Mouse (Mus musculus): ENCODE data around the gene Gm42688. TPM values are rescaled to one million over a fixed set of nuclear protein-coding genes. Genes with fewer than 3 reads are reported as not detected.

Gene Gm42688
- total and polyA plus RNA-seq, 2 experiments, result 1.8 to 2.5 TPM

GRCm38 (mm10) chr6:83069488-83070246 lies 31.8 kb upstream of the Gm42688 start:
- Histone ChIP-seq H3K36me3 (ENCODE audit: control insufficient read depth, insufficient read depth, low read length) (no peaks in the 10 kb centered on the region), H3K27ac (replicated peaks; ENCODE audit: insufficient read depth, low read depth, low read length) (no peak overlapping the region), H3K27me3 (ENCODE audit: control insufficient read depth, insufficient read depth, low read length) (peaks cover 39% of the 10 kb centered on the region), H3K4me3 (ENCODE audit: insufficient read depth, low read depth, low read length) (no peak overlapping the region; the same call in 1 of the 2 replicates), H3K4me1 (ENCODE audit: control insufficient read depth, insufficient read depth, low read length) (0 out of 2 replicates have a peak, but pooled peaks cover 1% of the 10 kb centered on the region), H3K79me2 (ENCODE audit: control insufficient read depth, insufficient read depth, low read length) (no peaks in the 10 kb centered on the region), H3K9ac (ENCODE audit: low read depth, low read length) (no peak overlapping the region)
- DNase-seq (ENCODE audit: extremely low read depth, low read depth, low spot score), result no peak
- TF ChIP-seq CTCF (IDR thresholded peaks at IDR 0.05; ENCODE audit: low read depth, low read length), result no peak
- no peak for TF ChIP-seq POLR2A (IDR thresholded peaks at IDR 0.05; ENCODE audit: extremely low read depth, insufficient read depth, low read length)
- WGBS, result 3% methylated on average over 65 of the region's 69 CpGs

- WGBS, result 15% methylated on average over 7 of the region's 10 CpGs
- Histone ChIP-seq H3K4me1 (ENCODE audit: control insufficient read depth, insufficient read depth, low read length) (0 out of 2 replicates have a peak, but pooled peaks cover 1% of the 10 kb centered on the region), H3K4me3 (ENCODE audit: insufficient read depth, low read depth, low read length) (peak within 1 kb of the TSS; percentile 49; the same call in 1 of the 2 replicates), H3K36me3 (ENCODE audit: control insufficient read depth, insufficient read depth, low read length) (no peaks in the 10 kb centered on the region), H3K79me2 (ENCODE audit: control insufficient read depth, insufficient read depth, low read length) (no peaks in the 10 kb centered on the region), H3K9ac (ENCODE audit: low read depth, low read length) (no peak within 1 kb of the TSS), H3K27me3 (ENCODE audit: control insufficient read depth, insufficient read depth, low read length) (peaks cover 39% of the 10 kb centered on the region), H3K27ac (replicated peaks; ENCODE audit: insufficient read depth, low read depth, low read length) (no peak within 1 kb of the TSS)
- DNase-seq (ENCODE audit: extremely low read depth, low read depth, low spot score), result no peak
- no peak for TF ChIP-seq POLR2A (IDR thresholded peaks at IDR 0.05; ENCODE audit: extremely low read depth, insufficient read depth, low read length)
- no peak for TF ChIP-seq CTCF (IDR thresholded peaks at IDR 0.05; ENCODE audit: low read depth, low read length)
Measured at GRCm38 (mm10) chr6:83070247-83070310, 31.3 kb upstream of the Gm42688 start, which contains the start of gene Tlx2. Tlx2 (minus strand) TSS chr6:83070293.

GRCm38 (mm10) chr6:83070311-83071219 lies 30.9 kb upstream of the Gm42688 start:
- Histone ChIP-seq H3K27ac (replicated peaks; ENCODE audit: insufficient read depth, low read depth, low read length) (no peak overlapping the region), H3K27me3 (ENCODE audit: control insufficient read depth, insufficient read depth, low read length) (peaks cover 39% of the 10 kb centered on the region), H3K9ac (ENCODE audit: low read depth, low read length) (no peak overlapping the region), H3K4me3 (ENCODE audit: insufficient read depth, low read depth, low read length) (no peak overlapping the region), H3K79me2 (ENCODE audit: control insufficient read depth, insufficient read depth, low read length) (no peaks in the 10 kb centered on the region), H3K4me1 (ENCODE audit: control insufficient read depth, insufficient read depth, low read length) (0 out of 2 replicates have a peak, but pooled peaks cover 1% of the 10 kb centered on the region), H3K36me3 (ENCODE audit: control insufficient read depth, insufficient read depth, low read length) (no peaks in the 10 kb centered on the region)
- TF ChIP-seq POLR2A (IDR thresholded peaks at IDR 0.05; ENCODE audit: extremely low read depth, insufficient read depth, low read length) (no peak), CTCF (IDR thresholded peaks at IDR 0.05; ENCODE audit: low read depth, low read length) (no peak)
- DNase-seq (ENCODE audit: extremely low read depth, low read depth, low spot score), result no peak
- 5% methylated on average over 56 of the region's 58 CpGs for WGBS

GRCm38 (mm10) chr6:83071220-83071619 lies 30.2 kb upstream of the Gm42688 start:
- Histone ChIP-seq H3K36me3 (ENCODE audit: control insufficient read depth, insufficient read depth, low read length) (no peaks in the 10 kb centered on the region), H3K27me3 (ENCODE audit: control insufficient read depth, insufficient read depth, low read length) (peaks cover 39% of the 10 kb centered on the region), H3K27ac (replicated peaks; ENCODE audit: insufficient read depth, low read depth, low read length) (no peak overlapping the region), H3K4me1 (ENCODE audit: control insufficient read depth, insufficient read depth, low read length) (0 out of 2 replicates have a peak, but pooled peaks cover 1% of the 10 kb centered on the region), H3K9ac (ENCODE audit: low read depth, low read length) (no peak overlapping the region), H3K79me2 (ENCODE audit: control insufficient read depth, insufficient read depth, low read length) (no peaks in the 10 kb centered on the region), H3K4me3 (ENCODE audit: insufficient read depth, low read depth, low read length) (no peak overlapping the region)
- no peak for DNase-seq (ENCODE audit: extremely low read depth, low read depth, low spot score)
- WGBS, result 3% methylated on average over 23 of the region's 24 CpGs
- TF ChIP-seq POLR2A (IDR thresholded peaks at IDR 0.05; ENCODE audit: extremely low read depth, insufficient read depth, low read length), result no peak
- no peak for TF ChIP-seq CTCF (IDR thresholded peaks at IDR 0.05; ENCODE audit: low read depth, low read length)

GRCm38 (mm10) chr6:83074979-83075378 lies 26.4 kb upstream of the Gm42688 start:
- TF ChIP-seq POLR2A (IDR thresholded peaks at IDR 0.05; ENCODE audit: extremely low read depth, insufficient read depth, low read length), result no peak
- TF ChIP-seq CTCF (IDR thresholded peaks at IDR 0.05; ENCODE audit: low read depth, low read length), result no peak
- H3K9ac ChIP-seq (ENCODE audit: low read depth, low read length), result no peak overlapping the region
- WGBS, result 26% methylated on average over 2 of the region's 2 CpGs
- peaks cover 23% of the 10 kb centered on the region for H3K27me3 ChIP-seq (ENCODE audit: control insufficient read depth, insufficient read depth, low read length)
- no peaks in the 10 kb centered on the region for H3K79me2 ChIP-seq (ENCODE audit: control insufficient read depth, insufficient read depth, low read length)
- H3K36me3 ChIP-seq (ENCODE audit: control insufficient read depth, insufficient read depth, low read length), result no peaks in the 10 kb centered on the region
- no peak overlapping the region for H3K27ac ChIP-seq (replicated peaks; ENCODE audit: insufficient read depth, low read depth, low read length)
- H3K4me1 ChIP-seq (ENCODE audit: control insufficient read depth, insufficient read depth, low read length), result peaks cover 9% of the 10 kb centered on the region
- DNase-seq (ENCODE audit: extremely low read depth, low read depth, low spot score), result peak; percentile 38
- H3K4me3 ChIP-seq (ENCODE audit: insufficient read depth, low read depth, low read length), result no peak overlapping the region

All from liver, adult 2 months (tissue).